Mouse (Mus musculus) T-helper 2 cell (primary cell): ENCODE results near the gene Sept9.

Experiments
- in situ Hi-C: fragments of 300-600 bp; cut with MboI, MseI; formaldehyde crosslinking; loops from one replicate; pipeline ENCODE4 v1.15.1; 2025; ENCODE audit warnings: high pct_unique_total_duplicates

Sept9 gene

DNA sequence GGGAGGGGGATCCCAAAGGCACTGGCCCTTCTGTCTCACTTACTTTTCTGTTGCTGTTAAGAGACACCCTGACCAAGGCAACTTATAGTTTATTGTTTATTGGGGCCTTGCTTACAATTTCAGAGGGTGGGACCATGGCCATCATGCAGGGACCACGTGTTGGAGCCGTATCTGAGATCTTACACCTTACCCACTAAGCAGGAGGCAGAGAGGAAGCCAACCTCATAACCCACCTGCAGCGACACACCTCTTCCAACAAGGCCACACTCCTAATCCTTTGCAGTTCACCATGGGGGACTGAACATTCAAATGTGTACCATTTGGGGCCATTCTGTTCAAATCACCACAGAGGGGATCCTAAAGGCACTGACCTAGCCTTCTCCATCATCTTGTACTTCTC is 46.4 kb downstream of the Sept9 start:
- in situ Hi-C loops, result no loop called here

GRCm38 (mm10) chr11:117246286-117246685 is 46.8 kb downstream of the Sept9 start:
- in situ Hi-C loops, result no loop called here

DNA sequence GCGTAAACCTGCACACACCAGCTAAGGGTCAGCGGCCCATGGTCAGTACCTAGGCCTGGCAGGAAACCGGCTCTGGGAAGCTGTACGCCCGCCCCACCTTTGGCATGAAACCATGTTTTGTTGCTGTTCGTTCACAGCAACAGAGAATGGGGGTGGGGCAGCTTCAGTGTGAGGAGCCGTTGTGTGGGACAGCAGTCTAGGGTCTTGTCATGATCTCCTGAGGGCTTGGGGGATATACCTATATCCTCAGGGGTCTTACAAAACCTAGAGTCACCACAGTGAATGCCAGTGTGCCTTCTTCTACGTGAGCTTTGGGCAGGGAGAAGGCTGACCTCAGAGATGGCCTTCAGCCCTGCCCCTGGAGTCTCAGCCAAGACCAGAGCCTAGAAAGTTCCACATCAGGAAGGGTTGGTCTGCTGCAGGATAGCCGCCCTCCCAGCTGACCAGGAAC is 47.5 kb downstream of the Sept9 start:
- in situ Hi-C loops, result no loop called here

- in situ Hi-C loops, result no loop called here
Observed at GRCm38 (mm10) chr11:117247541-117247940, 48.1 kb downstream of the Sept9 start.

DNA sequence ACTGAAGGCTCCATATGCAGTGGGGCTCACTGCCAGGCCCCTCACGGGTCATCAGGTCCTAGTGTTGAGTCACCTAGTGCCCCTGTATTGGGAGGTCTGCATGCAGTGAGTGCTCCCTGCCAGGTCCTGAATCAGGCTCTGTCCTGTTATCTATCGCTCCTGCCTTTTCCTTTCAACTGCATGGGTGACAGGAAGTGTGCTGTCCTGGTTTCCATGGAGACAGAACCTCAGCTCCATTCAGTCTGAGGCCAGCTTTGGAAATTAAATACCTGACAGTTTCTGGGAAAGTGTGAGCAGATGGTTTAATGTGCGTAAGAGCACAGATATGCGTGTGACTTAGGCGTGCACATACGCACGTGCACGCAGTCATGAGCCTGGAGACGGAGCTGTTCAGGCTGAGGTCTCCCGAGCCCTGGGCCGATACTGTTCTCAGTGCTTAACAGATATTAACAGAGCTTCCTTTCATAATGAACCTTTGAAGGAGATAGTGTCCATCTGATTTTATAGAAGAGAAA is 49.3 kb downstream of the Sept9 start:
- in situ Hi-C loops, result no loop called here

GRCm38 (mm10) chr11:117249282-117249984 is 50.0 kb downstream of the Sept9 start:
- in situ Hi-C loops, result no loop called here

DNA sequence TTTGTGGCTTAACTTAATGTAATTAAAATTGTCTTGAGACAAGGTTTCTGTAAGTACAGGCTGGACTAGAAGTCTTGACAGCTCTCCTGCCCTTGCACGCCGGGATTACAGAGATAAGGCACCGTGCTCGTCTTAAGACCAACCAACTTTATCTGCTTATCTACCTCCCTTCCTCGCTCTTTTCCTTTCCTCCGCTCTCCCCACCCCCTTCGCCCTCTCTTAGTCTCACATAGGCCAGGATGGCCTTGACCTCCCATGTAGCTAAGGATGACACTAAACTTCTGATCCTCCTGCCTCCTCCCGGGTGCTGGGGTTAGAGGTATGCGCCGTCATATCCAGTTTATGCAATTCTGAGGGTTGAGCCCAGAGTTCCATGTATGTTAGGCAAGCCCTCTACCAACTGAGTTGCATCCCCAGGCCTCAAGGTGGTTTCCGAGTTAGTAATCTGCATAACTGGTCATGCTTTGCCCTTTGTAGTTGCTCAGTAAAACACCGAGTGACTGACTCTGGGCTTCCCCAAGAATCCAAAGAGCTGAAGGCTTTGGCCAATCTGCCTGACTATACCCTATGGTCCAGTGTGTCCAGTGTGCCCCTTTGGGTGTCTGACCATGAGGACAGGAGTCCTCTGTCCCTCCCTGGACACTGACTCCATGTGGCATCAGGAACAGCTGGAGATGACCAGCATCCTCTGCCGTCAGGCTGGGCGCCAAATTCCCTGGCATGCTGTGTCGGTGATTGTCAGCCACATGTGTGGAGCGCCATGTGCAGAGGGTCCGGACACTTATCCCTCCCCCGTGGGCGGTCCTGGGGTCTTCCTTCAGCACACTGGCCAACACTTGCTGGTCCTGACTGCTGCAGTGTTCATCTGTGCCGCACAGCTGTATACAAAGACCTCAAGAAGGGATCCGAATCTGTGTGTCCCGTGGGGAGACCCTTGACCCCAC is 50.8 kb downstream of the Sept9 start:
- in situ Hi-C loops, result no loop called here

GRCm38 (mm10) chr11:117251755-117252154 is 52.3 kb downstream of the Sept9 start:
- in situ Hi-C loops, result no loop called here

DNA sequence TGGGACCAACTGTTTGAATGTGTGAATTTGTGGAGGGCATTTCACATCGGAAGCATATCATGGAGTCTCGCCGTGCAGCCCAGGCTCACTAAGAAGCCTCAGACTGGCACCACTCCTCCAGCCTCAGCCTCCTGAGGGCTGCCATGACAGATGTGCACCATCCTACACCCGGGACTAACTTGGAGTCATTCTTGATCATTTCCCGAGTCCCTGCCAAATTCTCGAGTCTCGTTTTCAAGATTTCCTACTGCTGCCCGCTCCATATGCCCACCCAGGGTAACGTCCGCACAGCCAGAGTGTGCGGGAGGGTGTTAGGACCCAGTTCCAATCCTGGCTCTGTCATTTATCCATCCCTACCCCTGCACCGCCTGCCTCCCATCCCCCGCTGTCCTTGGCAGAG is 53.4 kb downstream of the Sept9 start:
- in situ Hi-C loops, result no loop called here

DNA sequence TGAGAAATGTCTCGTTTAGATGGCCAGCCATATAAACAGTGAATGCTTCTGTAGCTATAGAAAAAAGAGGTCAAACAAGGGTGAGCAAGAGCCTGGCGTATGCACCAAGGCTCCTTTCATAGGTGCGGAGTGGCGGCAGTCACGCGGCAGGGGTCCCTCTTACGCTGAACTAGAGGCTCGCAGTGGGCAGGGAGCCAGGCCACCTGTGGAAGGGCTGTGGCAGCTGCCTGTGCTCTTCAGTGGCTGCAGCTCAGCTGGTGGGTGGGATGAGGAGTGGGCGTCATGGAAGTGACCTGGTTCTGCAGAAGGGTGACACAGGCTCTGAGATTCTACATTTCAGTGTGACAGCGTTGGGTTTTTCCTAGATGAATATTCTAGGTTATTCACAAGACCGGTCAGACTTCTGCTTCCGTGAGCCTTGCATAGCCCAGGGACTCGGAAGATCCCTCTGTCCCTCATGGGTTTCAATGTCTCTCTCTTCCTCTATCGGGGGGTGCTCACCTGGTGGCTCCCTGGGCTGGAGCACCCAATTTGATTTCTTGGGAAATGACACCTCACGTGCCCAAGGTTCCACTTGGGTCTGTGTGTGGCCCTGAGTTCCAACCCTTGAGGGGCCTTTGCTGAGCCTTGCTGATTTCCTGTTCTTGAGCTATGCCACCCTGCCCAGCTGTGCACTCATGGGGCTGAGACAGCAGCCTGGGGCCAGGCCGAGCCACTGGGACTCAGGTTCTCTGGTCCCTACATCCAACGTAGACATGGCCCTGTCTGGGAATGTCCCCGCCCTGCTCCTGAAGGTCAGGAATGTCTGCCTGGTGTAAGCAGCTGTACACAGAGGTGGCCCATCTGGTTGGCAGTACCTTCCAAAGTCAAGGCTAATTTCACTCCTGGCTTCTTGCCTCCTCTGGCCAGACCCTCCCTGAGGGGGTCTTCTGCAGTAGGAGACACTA is 55.0 kb downstream of the Sept9 start:
- in situ Hi-C loops, result no loop called here

DNA sequence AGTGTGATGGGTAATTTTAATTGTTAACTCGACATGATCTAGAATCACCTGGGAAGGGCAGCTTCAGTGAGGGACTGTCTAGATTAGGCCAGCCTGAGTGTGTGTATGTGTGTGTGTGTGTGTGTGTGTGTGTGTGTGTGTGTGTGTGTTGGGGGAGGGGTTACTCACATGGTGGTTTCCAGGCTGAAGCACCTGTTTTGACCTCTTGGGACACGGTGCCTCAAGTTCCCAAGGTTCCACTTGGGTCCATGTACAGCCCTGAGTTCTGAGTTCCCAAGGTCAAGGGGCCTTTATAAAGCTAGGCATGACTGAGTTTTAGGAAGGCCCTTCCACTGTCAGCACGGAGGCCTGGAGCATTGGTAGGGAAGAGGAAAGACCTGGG is 55.6 kb downstream of the Sept9 start:
- in situ Hi-C loops, result no loop called here

- in situ Hi-C loops, result no loop called here
Observed at GRCm38 (mm10) chr11:117256088-117256487, 56.6 kb downstream of the Sept9 start.

DNA sequence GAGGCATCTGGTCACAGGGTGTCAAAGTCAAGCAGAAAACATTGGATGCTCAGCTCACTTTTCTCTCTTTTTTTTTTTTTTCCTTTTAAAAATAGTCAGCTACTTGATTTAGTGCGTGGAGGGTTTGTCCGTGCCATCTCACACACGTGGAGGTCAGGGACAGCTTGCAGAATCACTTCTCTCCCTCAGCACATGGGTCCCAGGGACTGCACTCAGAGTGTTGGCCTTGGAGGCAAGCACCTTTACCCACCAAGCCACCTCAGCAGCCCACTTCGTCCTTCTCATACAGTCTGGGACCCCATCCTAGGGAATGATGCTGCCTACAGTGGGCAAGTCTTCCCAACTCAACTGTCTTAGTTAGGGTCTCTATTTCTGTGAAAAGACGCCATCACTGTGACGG is 57.4 kb downstream of the Sept9 start:
- in situ Hi-C loops, result no loop called here

DNA sequence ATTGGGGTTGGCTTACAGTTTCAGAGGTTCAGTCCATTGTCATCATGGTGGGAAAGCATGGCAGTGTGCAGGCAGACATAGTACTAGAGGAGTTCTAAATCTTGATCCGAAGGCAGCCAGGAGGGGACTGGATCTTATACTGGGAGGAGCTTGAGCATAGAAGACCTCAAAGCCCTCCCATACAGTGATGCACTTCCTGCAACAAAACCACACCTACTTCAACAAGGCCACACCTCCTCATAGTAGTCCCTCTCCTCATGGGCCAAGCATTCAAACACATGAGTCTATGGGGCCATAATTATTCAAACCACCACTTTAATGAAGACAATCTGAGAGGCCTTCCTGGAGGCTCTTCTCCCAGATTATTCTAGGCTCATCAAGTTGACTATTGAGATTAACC is 57.8 kb downstream of the Sept9 start:
- in situ Hi-C loops, result no loop called here

DNA sequence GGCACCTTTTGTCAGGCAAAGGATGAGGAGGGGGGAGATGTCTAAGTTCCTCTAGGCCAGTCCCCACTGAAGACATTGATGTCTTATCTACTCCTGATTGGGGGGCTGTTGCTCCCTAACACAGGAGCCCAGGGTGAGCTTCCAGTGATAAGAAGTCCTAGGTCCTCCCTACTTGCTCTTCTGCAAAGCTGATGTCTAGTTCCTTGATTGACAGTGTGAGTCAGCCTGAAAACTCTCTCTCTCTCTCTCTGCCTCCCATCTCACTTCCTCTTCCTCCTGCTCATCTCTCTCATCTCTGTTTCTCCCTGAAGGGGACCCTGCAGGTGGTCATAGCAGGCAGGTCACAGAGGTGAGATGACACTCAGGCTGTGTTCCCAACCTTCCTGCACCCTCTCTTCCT is 58.4 kb downstream of the Sept9 start:
- in situ Hi-C loops, result no loop called here

- in situ Hi-C loops, result no loop called here
Observed at GRCm38 (mm10) chr11:117259178-117259960, 59.9 kb downstream of the Sept9 start.

GRCm38 (mm10) chr11:117260631-117261030 is 61.2 kb downstream of the Sept9 start:
- in situ Hi-C loops, result no loop called here

DNA sequence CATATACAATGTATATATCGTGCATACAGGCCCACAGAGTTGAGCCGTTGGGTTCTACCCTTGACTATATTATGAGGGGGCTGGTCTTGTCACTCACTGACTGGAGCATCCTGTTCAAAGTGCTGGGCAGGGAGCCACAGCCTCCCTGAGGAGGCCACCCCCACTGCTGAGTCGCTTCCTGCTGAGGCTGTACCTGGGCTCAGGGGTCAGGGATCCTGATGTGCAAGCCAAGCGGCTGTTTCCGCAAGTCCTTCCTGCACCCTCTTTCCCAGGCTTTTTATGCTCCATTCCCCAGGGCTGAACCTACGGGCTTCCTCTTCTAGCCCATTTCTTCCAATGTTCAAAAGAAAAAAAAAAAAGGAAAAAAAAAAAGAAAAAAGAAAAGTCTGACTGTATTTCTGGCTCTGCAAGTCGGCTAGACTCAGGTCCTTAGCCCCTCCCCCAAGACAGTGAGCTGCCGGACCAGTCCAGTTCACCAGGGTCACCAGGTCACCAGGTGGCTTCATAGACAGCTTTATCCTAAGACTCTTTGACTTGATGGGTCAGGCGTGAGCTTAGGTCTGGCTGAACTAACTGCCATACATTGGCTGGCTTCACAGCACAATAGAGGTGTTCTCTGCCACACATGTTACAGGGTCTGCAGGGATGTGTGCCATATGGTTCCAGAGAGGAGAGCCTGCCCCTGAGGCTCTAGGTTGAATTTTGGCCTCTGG is 63.8 kb downstream of the Sept9 start:
- in situ Hi-C loops, result no loop called here

DNA sequence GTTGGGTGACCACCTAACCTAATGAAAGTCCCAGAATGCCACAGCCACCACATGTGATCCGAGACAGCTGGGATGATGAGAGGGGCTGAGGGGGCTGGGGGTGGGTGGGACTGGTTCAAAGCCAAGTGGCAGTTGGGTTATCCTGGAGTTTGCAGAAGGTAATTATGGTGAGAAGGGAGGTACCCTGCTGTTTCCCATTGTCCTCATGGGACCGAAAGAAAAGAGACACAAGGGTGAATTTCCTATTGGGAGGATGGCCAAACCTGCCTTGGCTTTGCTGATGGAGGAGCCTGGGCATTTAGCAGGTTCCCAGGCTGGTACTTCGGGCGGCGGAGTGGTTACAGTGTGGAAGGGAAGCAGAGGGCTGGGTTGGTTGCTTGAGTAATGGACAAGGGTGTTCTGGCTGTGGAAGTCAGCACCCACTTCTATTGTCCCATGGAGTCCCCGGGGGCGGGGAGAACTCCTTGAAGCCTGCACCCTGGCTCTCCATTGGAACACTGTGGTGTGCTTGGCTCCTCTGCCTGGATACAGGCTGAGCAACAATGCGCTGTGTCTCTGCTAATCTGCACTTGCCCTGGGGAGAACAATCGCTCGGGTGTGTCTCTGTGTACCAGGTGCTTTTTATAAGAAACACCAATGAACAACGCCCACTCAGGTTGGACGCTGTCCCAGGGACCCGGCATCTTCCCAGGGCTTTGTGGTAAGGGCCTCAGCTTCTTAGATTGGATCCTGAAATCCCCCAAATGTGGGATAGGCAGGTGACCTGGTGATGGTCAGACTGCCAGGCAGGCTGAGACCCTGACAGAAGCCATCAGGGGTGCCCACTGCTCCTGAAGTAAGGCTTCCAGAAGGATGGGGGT is 64.9 kb downstream of the Sept9 start:
- in situ Hi-C loops, result no loop called here
